Mouse (Mus musculus): ENCODE results near the gene Gcdh. TPM values are rescaled to one million over a fixed set of nuclear protein-coding genes. Genes with fewer than 3 reads are reported as not detected.

Gcdh gene
- total RNA-seq, 2 experiments from 2014 or later = 31.5 to 33.0 TPM

DNA sequence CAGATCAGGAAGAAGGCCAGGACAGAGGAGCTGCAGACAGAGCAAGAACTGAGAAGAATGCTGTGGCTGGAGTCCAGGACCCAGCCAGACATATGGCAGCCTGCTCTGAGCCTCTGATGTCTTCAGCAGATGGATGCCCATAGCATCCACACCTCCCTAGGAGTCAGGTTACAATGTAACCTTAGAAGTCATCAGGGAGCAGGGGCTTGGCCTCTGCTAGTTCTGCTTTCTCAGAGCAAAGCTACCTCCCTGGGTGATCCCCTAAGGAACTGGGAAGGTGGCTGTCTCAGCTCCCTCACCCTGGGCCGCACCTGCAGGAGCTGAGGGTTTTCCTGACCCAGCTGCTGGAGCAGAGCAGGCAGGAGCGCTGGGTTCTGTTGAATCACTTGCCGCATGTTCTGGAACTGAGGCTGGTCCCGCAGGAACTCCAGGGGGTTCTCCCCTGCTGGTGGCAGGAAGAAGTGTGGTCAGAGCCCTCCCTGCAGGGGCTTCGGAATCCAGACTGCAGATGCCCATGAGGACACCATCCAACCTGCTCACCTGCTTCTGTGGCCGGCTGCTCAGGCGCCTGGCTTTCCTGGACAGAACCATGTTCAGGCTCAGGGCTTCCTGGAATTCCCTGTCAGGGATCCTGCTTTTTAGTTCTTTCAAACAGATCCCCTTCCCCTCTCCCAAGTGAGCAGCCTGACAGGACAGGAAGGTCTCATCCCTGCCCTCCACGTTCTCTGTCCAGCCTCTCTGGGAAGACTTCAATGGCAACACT, 56.4 kb downstream of the Gcdh start:
- DNase-seq (ENCODE audit: low spot score in 2 of 2) = no peak

Small RNA genes within 50 kb of the gene (microRNA-seq; reads per million reads assigned to microRNA genes)
- gene Gm24197 (2.7 to 8.7 reads per million in 2 experiments), gene Mir7069 (9.6 to 11.8 reads per million in 2 experiments)

Other genes starting within 250 kb of the Gcdh start
- 10 to 100 TPM; 10.8 to 12.7 TPM for gene Ier2, start 231.1 kb downstream of the Gcdh start, total RNA-seq (2021)
- gene Trmt1, start 207.6 kb downstream of the Gcdh start, total RNA-seq (2021) = 100 to 1,000 TPM in 1 of 2 experiments, 10 to 100 TPM in 1; 99.8 to 105 TPM
- gene Nacc1, start 206.1 kb downstream of the Gcdh start, total RNA-seq (2021) = 10 to 100 TPM; 73.7 to 75.3 TPM
- gene Lyl1, start 192.5 kb downstream of the Gcdh start, total RNA-seq (2021) = 1 to 10 TPM; 4.0 to 5.4 TPM
- not detected for gene G430095P16Rik, start 170.9 kb downstream of the Gcdh start, total RNA-seq (2021)
- 100 to 1,000 TPM; 607 to 678 TPM for gene Nfix, start 93.6 kb downstream of the Gcdh start, total RNA-seq (2021)
- gene Dand5, start 71.1 kb downstream of the Gcdh start, total RNA-seq (2021) = 1 to 10 TPM; 6.7 to 7.4 TPM
- gene Gadd45gip1, start 62.4 kb downstream of the Gcdh start, total RNA-seq (2021) = 10 to 100 TPM; 18.6 to 19.8 TPM
- 10 to 100 TPM; 55.5 to 64.9 TPM for gene Rad23a, start 53.3 kb downstream of the Gcdh start, total RNA-seq (2021)
- 100 to 1,000 TPM; 444 to 464 TPM for gene Calr, start 47.0 kb downstream of the Gcdh start, total RNA-seq (2021)
- 10 to 100 TPM; 63.2 to 65.0 TPM for gene Farsa, start 36.9 kb downstream of the Gcdh start, total RNA-seq (2021)
- 10 to 100 TPM; 33.5 to 39.1 TPM for gene Syce2, start 21.8 kb downstream of the Gcdh start, total RNA-seq (2021)
- not detected for gene Klf1, start 8.0 kb upstream of the Gcdh start, total RNA-seq (2021)
- gene Dnase2a, start 14.6 kb upstream of the Gcdh start, total RNA-seq (2021) = 1 to 10 TPM; 4.2 to 5.2 TPM
- gene Mast1, start 43.4 kb upstream of the Gcdh start, total RNA-seq (2021) = 100 to 1,000 TPM; 162 to 169 TPM
- 1 to 10 TPM; 3.1 to 3.6 TPM for gene Rtbdn, start 53.1 kb upstream of the Gcdh start, total RNA-seq (2021)
- gene Gm49661, start 75.5 kb upstream of the Gcdh start, total RNA-seq (2021) = not detected
- 100 to 1,000 TPM; 492 to 505 TPM for gene Prdx2, start 75.7 kb upstream of the Gcdh start, total RNA-seq (2021)
- 10 to 100 TPM; 36.8 to 44.3 TPM for gene Rnaseh2a, start 75.8 kb upstream of the Gcdh start, total RNA-seq (2021)
- gene Junb, start 84.8 kb upstream of the Gcdh start, total RNA-seq (2021) = 10 to 100 TPM; 33.7 to 34.2 TPM
- 10 to 100 TPM; 14.5 to 15.1 TPM for gene Hook2, start 96.7 kb upstream of the Gcdh start, total RNA-seq (2021)
- not detected for gene Best2, start 120.6 kb upstream of the Gcdh start, total RNA-seq (2021)
- gene Asna1, start 131.4 kb upstream of the Gcdh start, total RNA-seq (2021) = 100 to 1,000 TPM; 110 to 119 TPM
- 100 to 1,000 TPM; 151 to 155 TPM for gene Trir, start 132.9 kb upstream of the Gcdh start, total RNA-seq (2021)
- 100 to 1,000 TPM; 125 to 160 TPM for gene Tnpo2, start 143.0 kb upstream of the Gcdh start, total RNA-seq (2021)
- 10 to 100 TPM; 55.4 to 64.6 TPM for gene Fbxw9, start 166.1 kb upstream of the Gcdh start, total RNA-seq (2021)
- gene Gm5741, start 174.1 kb upstream of the Gcdh start, total RNA-seq (2021) = not detected
- 10 to 100 TPM; 59.9 to 72.1 TPM for gene Dhps, start 177.8 kb upstream of the Gcdh start, total RNA-seq (2021)
- gene Wdr83os, start 186.8 kb upstream of the Gcdh start, total RNA-seq (2021) = 10 to 100 TPM; 60.8 to 61.8 TPM
- gene Wdr83, start 187.4 kb upstream of the Gcdh start, total RNA-seq (2021) = 10 to 100 TPM; 26.5 to 30.8 TPM
- gene Man2b1, start 189.3 kb upstream of the Gcdh start, total RNA-seq (2021) = 10 to 100 TPM; 32.7 to 40.1 TPM
- gene Zfp791, start 229.2 kb upstream of the Gcdh start, total RNA-seq (2021) = 1 to 10 TPM; 5.1 to 5.3 TPM

All from layer of hippocampus, postnatal 10 days (tissue).